12 mouse cellular contexts compared by ENCODE assay signal in the genomic region with DNA sequence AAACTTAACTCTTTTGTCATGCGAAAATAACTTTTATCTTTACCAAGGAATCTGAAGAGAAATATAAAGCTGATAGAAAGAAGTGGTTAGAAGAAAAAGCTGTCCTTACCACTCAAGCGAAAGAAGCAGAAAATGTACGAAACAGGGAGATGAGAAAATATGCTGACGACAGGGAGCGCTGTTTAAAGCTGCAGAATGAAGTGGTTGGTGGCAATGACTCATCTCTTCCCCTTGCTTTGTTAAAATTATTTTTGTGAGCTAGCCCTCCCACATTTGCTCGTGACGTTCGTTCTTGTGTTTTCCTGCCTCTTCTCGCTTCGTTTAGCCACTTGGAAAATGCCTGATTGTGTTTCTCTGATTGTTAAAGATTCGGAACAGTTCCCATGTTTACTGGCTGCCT. TPM values are rescaled to one million over a fixed set of nuclear protein-coding genes. Genes with fewer than 3 reads are reported as not detected.
A peak's percentile ranks its signal among the peaks of the same experiment; 100 is the strongest.
DNase-seq lines count a peak whose midpoint lies in the region; ATAC-seq lines count a peak whose summit lies in the region.
"Had no signal": no experiment of that assay in that cellular context is flagged by ENCODE, and none has a peak within 500 bp of the region (broad histone marks: within the 10 kb centered on the region; RNA-seq: fewer than 3 reads in every experiment).

No protein-coding gene starts in this region.

- peak; percentile 92 for ATAC-seq in activated CD4-positive, CD25-positive, alpha-beta regulatory T cell, adult 4 months
- peak; percentile 97 for ATAC-seq in inflammation-experienced regulatory T-cells, adult 6 months

- peak; percentile 39 to 64 for DNase-seq in layer of hippocampus, adult 18-20 months (ENCODE audit: low spot score in 2 of 2)
- DNase-seq in layer of hippocampus, postnatal 10 days (ENCODE audit: low spot score in 2 of 2), result no peak
- DNase-seq in right cerebral cortex, postnatal 14 days, result peak; percentile 12
- no peak for DNase-seq in gastrocnemius, postnatal 36 days
- no peak for DNase-seq in urinary bladder, adult 2 months (ENCODE audit: low spot score)
- no peak for DNase-seq in ovary, adult 18-20 months (ENCODE audit: low spot score)
- DNase-seq: cerebellum, postnatal 10 days; gastrocnemius, postnatal 25 days; liver, embryonic 13.5 days; thymus, adult 2 months had no signal

- intact Hi-C loops in gastrocnemius, postnatal 36 days (cut with DNase I), result no loop called here

RNA-seq across cellular contexts. Expression of gene Kif20b, which starts 37.2 kb away (rescaled TPM):
- total RNA-seq in layer of hippocampus, adult 18-20 months (2021), result 1 to 10 TPM in 1 of 2 experiments, under 1 TPM in 1; 0.59 to 1.3 TPM
- 1 to 10 TPM; 2.6 to 2.8 TPM for total RNA-seq in layer of hippocampus, postnatal 10 days (2021)
- 10 to 100 TPM; 34.3 to 36.9 TPM for polyA plus RNA-seq in activated CD4-positive, CD25-positive, alpha-beta regulatory T cell, adult 4 months (2017; shearing (Covaris generic))
- polyA plus RNA-seq in inflammation-experienced regulatory T-cells, adult 6 months (2017; shearing (Covaris generic)), result 10 to 100 TPM; 17.8 to 64.7 (median 29.5) TPM
- total RNA-seq in gastrocnemius, postnatal 36 days (2021), result 1 to 10 TPM; 1.1 TPM
- polyA plus RNA-seq in urinary bladder, adult 2 months (2012; rRNA removed), result 2.7 and 2.9 TPM in 2 replicates

Comparison
In these comparisons a context has a peak if more than half of its experiments do, and no peak if none do; other contexts are left out.
1. DNase-seq: peak in layer of hippocampus, adult 18-20 months (2 of 2) and right cerebral cortex, postnatal 14 days (single experiment); none in layer of hippocampus, postnatal 10 days (0 of 2), gastrocnemius, postnatal 36 days (0 of 2), urinary bladder, adult 2 months (single experiment) and ovary, adult 18-20 months (single experiment).